Mouse (Mus musculus): ENCODE measurements at regions not wholly inside any gene's neighbourhood (a gene's known extent, or its start where the extent isn't known, plus 50 kb on each side); places are given as distances from the start of the nearest gene placed in this dataset.

DNA sequence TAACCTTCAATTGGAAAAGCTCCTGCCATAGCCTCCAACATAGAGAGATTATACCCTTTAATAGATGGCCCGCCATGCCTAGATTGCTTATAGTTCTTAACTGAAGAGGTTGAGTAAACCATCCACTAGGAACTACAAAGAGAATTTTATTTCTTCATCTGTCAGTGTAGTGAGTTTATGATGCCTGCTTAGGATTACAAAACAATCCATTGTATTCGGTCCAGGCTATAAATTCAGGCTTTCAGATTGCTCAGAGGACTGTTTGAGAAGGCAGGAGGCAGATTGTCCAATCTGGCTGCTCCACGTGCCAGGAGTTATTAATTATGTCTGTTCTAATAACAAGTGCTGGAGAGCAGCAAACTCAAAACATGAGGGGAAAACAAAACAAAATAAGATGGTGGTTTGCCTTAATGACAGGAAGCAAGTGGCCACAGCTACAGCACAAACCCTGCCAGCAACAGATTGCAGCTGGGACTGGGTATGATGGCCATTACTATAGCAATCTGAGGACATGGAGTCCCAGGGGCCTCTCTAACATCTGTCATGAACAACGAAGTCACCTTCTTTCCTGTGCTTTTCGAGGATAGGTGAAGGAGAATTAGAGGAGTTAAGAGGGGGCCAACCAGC is 154.4 kb upstream of the Bcl6 start:
- DNase-seq: no peak

DNA sequence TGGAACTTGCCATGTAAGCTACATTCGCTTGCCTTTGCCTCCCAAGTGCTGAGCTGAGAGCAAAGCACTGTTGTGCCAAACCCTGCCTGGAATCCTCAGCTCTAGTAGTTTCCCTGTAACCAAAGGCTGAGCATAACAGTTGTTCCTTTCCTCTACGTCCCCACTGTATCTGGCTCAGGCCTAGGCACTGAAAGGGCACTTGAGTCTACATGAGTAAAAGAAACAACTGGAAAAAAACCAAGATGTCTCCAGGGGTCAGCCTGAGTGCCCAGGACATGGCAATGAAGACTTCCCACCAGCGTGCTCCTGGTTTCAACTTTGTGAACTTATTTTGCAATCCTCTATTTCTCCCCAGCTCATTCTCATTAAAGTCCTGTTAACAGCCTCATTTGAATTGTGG is 150.5 kb upstream of the Bcl6 start:
- no peak for DNase-seq

DNA sequence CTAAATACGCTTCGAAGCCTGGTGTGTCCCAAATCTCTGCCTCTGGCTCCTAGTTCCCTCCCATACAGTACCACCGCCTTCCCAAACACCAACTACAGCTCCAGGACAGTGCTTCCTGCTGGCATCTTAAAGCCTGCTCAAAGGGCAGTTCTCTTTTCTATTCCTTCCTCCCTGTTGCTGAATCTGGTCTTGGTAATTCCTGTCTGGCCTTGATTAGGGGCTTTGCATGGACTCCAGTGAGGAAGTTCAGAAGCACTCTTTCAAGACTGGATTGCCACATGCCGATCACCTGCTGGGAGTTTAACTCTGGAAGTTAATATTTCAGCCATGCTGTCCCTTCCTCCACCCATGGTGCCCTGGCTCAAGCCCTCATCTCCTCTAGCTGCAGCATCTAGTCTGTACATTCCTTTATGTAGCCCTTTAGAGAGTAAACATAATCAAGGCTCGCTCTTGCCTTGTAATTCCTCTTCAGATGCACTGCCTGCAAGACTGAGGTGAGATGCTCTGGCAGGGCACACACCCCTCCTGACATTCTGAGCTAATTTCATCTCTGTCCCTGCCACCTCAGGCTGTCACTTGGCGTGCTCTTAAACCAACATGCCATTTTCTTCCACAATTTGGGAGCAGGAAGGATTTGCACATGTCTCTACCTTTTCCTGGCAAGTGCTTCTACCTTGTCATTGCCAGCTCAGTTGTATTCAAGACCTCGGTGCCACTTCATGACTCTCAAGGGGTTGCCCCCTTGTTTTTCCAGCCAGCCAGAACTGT is 148.8 kb upstream of the Bcl6 start:
- no peak for DNase-seq

DNA sequence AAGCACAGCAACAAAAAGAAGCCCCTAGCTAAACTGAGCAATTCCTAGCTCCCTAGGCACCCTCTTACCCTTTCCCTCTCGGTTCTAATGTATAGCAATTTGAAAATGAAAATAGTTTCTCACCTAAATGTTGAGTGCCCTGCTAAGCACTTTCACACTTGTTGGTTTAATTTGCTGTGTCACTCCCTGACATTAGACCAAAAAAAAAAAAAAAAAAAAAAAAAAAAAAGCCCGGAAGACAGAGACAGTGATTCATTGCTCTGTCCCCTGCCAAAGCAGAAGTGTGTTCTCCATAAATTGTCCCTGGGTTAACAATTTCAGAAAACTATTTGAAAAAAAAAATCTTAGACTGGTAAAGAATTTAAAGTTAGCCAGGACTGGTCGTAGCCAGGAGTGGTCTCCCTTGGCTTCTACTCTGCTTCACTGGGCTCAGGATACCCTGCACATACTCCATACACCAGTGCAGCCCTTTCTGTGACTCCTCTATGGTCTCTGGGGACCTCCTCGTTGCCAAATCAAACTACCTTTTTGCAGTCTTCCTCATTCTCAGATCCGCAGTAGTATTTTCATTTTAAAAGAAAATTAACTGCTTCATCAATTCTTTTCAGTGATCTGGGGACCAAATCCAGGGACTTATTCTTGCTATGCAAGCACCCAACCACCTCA is 148.0 kb upstream of the Bcl6 start:
- DNase-seq: peak; percentile 34 to 35

DNA sequence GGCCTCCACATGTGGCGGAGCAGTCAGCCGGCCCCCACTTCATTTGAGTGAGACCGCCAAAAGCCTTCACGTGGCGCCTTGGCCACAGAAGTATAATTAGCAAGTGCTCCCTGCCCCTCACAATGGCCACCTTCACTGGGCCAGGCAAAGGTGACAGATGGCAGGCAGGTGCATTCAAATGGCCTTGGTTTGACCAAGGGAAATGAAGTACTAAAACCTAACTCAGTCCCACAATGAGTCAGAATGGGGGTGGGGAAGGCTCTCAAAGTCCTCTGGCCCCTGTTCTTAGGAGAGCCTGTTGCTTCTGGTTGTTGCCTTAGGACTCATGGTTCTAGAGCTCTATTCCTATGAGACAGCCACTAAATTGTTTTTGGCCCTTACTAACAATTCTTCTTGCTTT is 147.2 kb upstream of the Bcl6 start:
- no peak for DNase-seq

DNA sequence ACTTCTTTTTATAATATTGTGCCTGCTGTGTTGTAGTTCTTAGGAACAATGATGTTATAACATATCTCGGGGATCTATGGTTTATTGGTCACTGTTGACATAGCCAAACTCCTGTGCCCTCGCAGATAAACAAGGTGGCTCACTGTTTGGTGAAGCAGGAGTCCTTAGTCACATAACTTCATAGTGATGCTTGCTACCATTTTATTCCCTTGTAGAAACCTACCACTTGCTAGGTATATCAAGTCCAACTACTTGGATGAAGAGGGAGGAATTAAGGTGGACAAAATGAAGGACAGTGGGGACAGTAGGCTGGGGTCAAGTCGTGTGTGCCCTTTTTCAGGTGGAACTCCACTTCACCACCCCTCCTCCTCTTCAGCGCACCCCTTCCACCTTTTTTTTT is 146.7 kb upstream of the Bcl6 start:
- DNase-seq: no peak

DNA sequence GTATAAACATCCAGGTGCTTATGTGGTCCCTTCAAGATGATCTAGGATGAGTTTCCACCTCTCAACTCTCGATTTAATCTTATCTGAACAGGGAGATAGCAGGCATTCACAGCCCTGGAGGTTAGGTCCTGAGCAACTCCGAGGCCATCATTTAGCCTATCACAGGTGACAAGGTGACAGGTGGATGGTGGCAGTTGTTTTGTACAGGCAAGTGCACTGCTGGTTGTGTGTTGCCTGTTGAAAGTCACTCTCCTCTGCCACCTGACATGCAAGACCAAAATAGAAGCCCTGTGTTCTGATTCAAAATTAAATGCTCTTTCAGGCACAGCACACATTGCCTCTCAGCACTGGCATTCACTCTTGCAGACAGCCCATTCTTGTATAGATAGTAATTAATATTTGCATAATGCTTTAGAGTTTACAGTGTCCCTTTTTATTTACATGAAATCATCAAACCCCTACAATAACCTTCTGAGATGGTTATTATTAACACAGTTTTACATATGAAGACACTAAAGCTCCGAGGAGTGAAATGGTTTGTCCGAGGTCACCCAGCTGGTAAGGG is 145.9 kb upstream of the Bcl6 start:
- DNase-seq: no peak

DNA sequence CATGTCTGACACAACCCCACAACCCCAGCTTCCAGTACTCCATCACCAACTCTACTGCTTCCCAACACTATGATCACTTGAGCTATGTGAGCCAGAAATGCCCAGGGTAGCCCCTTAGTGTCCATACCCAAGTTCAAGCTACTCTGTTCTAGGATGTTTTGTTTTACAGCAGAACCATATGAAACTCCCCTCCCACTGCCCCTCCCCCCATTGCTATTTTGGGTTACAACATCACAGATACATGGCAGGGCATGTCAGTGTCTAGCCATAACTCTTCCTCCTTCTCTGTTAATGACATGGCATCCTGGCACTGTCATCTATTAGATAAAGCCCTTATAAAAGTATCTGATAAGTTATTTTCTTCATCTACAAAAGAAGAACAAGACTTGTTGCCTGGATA is 142.0 kb upstream of the Bcl6 start:
- no peak for DNase-seq

DNA sequence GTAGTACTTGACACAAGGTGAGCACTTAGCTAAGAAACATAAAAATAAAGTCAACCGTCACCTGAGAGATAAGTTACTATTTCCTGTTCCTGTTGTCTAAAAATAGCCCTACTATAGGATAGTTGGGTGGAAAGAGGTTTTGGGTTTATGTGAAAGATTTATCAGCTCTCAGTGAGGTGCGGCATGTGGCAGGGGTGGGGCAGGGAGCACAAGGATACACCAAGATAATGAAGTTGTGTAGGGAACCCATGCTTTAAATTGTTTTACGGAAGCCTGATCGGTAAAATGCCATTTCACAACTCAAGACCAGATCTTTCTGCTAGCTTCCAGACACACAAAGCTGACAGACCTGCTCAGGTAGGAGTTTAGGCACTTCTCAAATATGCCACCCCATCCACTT is 141.0 kb upstream of the Bcl6 start:
- DNase-seq: no peak

DNA sequence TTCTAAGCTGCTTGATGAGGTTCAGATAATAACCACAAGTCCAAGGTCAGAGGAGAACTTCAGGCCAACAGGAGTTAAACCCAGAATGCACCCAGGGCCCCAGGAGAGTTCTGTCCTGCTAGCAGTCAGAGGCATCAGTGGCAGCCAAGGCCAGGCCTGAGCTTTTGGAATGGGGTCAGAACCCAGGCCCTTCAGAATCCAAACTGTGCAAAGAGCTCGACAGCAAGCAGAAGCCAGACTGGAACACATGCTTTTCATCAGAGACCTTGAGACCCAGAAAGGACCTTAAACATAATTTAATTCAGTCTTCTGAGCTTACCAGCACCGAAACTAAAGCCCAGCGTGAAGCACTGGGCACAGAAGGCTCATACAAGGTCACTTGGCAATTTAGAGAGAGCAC is 139.9 kb upstream of the Bcl6 start:
- DNase-seq: no peak

DNA sequence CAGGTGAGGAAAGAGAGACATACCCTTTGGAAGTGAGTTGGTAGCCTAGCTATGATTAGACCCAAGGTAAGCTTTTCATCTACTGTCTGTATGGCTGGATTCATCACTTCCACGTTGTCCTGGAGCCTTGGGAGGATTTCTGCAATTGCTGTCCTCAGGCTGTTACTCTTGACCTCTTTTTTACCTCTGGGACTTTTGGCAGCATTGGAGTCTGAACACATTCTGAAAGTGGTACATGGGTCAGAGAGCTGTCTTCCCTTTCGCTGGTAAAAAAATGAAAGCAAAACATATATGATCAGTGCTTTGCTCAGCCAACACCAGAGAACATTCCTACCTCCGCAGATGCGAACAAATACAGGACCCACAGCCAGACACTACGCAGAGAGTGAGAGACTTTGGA is 136.1 kb upstream of the Bcl6 start:
- no peak for DNase-seq

DNA sequence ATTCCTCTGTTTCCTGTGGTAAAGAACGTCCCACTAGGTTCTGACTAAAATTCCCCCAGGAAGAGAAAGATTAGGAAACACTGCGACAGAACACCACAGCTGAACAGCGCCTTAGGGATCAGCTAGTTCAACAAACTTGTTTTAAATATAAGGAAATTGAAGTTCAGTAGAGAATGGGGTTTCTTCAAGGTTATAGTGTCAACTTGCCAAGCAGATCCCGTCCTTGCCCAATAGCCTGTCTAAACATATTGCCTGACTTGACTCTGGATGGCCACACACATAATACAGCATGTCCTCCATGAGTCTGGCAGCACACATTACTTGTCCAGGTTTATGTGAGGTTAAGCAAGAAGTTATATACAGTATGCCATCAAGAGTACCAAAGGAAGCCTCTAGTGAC is 135.4 kb upstream of the Bcl6 start:
- DNase-seq: no peak

DNA sequence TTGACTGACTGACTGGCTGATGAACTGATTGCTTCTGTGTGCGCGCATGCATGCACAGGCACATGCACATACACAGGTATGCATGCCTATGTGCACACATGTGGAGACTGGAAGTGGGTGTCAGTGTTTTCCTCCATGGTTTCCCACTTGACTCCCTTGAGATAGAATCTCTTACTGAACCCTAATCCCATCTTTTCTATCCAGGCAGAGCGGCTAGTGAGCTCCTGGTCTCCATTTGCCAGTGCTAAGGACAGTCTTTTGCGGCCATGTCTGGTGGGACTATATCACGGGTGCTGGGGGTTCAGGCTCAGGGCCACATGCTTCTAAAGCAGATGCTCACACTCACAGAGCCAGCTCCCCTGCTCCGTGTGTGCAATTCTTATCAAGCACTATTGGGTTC is 133.0 kb upstream of the Bcl6 start:
- DNase-seq: no peak

DNA sequence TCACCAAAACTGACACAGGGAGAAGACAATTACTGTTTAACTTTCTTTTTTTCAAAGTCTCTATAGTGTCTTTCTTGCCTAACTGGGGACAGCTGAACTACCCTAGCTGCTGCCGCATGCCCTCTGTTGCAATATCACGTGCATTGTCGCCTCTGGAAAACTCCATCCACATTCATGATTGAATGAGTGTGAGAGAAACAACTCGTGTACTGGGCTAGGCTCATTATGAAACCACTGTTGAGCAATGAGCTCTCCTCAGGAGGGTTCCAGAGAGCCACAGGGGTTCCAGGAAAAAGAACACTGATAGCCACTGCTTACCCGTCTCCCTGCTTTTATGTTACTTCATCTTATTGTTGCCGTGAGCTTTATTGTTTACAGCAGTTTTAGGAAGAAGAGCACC is 132.2 kb upstream of the Bcl6 start:
- no peak for DNase-seq

DNA sequence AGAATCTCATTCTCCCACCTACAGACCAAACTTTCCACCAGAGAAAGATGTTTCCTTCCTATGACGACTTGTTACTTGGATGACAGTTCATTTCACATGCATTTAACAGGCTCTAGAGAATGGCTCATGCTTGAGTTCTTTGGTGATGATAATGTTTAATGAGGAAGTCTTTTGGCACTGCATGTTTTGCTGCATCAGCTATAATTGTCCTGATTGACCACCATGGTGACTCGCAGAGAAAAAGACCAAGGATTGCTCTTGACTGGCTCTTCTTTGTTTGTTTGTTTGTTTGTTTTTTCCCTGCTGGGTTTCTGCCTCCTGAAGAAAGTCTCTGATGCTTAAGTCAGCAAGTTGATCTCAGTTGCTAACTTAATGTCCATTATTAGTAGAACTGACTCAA is 129.8 kb upstream of the Bcl6 start:
- no peak for DNase-seq

DNA sequence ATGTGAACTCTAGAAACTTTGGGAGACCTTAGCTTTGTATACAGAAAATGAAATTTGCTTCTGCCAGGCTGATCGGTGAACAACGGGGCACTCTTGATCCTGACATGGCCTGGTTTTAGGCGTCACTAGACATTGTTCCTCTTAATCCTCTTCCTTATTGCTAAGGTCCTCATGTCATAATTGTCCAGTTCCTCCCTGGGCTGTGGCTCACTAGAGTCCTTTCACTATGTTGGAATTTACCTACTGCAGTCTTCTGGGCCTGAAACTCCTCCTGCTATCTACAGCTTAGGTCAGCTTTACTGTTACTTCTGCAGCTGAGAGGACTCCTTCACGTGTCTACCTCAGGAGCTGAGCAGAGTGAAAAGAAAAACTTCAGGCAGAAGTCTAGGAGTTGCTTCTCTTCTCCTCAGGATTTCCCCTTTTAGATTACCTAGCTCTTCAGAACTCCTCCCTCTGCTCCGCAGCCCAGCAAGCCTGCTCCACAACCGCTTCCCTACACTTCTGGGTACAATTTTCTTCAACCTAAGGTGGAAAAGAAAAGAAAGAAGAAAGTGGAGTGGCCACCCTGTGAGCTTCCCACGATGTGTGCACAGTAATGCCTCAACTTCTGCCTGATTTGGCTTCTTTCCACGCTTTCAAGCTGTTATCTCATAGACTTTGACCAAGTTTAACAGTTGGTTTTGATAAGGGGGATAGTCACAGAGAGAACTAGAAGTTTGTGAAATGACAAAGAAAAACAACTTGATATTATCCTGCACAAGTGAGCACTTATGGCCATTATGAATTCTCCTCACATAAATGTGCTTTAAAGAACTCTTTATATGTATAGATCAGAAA is 114.4 kb upstream of the Bcl6 start:
- DNase-seq: no peak

DNA sequence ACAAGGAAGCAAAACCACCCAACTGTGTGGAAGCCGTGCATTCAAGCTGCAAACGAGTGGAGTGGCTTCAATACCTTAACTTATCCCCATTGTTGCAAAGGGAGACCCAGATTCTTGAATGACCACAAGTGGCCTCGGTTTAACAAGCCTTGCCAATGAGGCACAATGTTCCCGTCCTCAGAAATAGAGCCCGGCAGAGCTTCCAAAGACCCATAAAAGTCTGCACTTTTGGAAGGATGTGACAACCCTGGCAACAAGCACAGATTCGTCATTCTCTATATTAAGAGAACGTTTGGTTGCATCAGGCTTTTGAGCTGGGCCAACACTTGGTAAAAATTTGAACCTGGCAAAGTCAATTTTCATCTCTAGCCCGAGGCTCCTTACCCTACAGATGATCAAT is 108.9 kb upstream of the Bcl6 start:
- DNase-seq: no peak

DNA sequence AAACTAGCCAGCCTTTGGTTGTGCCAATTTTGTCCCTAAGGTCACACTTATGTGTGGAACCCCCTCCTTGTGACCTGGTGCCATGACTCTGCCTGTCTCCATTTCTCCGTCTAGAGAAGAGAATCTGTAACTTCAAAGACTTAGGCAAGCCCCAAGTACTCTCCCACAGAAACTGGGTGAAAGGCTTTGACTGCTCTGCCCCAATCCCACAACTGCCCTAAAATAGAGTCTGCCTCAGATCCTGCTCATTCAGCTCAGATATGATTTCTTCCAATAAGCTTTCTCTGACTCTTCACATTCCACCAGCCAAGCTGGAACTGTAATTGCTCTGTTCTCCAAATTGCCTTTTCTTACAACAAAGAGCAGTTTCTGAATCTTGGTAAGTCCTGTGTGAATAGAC is 107.4 kb upstream of the Bcl6 start:
- no peak for DNase-seq

DNA sequence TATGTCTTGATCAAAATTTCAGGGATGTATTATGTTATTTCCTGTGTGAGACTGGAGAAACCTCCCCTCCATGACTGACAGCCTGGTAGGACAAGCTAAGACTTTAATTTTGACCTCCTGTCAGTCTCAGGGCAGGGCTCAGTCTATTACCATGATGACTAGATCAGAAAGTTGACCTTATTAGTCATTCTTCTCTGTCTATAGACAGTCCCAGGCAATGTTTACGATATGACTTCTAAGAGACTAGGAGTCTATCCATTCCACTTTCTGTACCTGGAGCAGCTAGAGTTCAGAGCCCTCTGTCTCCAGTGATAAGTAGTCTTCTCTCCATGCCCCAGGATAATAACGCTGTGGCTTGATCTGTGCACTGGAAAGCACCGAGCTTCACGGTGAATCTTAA is 107.0 kb upstream of the Bcl6 start:
- no peak for DNase-seq

DNA sequence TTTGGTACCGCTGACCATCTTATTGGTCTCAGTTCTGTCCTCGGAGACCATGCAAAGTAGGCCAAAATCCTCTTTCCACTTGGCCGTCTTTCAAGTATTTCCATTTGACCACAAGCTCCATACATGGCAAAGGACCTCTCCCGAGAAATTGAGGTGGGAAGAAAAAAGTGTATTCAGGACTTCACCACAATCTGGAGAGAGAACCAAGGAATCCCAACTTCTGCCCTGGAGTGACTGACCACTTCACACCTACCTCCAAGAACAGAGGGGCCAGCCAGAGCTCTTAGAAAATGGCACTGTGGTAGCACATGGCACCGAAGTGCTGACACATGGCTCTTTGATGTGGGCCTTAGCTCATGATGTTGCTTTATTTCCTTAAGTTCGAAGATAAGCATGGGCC is 105.9 kb upstream of the Bcl6 start:
- no peak for DNase-seq

DNA sequence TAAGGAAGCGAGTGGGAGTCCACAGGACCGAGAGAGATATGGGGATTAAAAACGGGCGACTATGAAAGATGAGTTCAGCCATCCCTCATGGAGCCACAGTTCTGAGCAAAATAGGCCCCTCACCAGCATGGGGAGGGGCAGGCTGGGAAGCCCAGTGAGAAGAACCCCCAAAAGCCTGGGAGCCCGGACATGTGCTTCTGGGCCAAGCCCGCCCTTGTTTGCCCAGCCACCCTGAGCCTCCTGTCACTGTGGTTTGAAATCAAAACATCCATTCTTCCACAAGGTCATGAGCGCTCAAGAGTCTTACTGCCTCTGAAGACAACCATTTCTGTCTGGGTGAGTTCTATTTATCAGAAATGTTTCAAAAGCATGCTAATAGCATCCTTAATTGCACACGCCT is 105.0 kb upstream of the Bcl6 start:
- DNase-seq: no peak

DNA sequence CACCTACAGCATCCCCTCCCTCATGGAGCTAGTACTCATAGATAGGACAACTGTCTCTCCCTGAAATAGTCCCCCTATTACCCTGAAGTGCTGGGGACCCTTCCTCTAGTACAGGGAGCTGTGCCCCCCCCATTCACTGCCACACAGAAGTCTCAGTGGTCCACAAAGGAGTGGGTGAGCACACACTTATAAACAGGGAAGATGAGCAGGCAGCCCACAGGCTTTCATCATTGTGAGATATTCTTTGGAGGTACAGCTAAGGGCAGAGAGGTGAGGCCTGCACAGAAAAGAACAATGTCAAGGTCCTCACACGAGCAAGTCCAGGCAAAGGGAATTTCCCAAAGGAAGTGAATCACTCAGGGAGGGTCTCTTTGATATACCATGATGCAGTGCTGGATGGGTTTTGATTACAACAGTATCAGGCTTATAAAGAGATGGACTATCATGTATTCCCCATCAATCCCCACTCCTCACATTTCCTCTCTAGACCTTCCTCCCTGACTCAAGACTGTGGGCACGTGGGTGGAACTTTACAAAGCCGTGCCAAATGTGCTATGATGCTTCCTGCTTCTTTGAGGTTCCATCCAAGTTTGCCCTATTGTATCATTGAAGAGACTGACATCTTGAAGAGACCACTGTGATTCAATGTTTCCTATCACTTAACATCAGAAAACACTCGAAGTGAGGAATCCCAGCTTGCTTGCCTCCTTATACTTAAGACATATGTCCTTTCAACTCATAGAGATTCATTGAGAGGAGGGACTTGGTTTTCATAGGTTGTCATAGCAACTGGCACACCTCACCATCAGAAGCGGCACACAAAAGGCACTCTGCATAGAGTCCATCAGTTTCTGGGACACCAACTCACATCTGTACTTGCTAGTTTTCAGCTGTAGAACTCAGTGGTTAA is 104.2 kb upstream of the Bcl6 start:
- no peak for DNase-seq

Measured in B cell, adult 2 months (primary cell).